Mouse (Mus musculus): ENCODE results near the gene Bcor. TPM values are rescaled to one million over a fixed set of nuclear protein-coding genes. Genes with fewer than 3 reads are reported as not detected.
A peak's percentile ranks its signal among the peaks of the same experiment; 100 is the strongest.

The Bcor gene
- total RNA-seq, 2 experiments from 2014 or later = 8.7 to 11.0 TPM

DNA sequence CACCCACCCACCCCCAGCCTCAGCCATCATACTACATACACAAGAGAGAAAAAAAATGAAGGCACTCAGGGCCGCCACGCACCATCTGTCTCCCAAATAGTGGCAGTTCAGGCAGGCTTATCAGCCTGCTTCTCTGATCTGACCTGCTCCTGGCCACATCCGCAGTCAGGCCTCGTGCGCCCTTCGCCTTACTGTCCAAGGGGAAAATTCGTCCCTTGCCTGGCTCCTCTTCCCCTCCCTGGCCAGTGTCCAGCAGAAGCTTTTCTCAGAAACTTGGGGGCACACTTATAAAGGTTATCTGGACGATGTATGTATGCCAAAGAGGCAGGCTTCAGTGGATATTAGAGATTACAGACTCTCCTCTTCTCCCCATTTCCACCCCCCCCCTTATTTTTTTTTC, 163.7 kb downstream of the Bcor start:
- no peak for ATAC-seq (replicated peaks; ENCODE audit: low FRiP score, poor library complexity, severe bottlenecking)

DNA sequence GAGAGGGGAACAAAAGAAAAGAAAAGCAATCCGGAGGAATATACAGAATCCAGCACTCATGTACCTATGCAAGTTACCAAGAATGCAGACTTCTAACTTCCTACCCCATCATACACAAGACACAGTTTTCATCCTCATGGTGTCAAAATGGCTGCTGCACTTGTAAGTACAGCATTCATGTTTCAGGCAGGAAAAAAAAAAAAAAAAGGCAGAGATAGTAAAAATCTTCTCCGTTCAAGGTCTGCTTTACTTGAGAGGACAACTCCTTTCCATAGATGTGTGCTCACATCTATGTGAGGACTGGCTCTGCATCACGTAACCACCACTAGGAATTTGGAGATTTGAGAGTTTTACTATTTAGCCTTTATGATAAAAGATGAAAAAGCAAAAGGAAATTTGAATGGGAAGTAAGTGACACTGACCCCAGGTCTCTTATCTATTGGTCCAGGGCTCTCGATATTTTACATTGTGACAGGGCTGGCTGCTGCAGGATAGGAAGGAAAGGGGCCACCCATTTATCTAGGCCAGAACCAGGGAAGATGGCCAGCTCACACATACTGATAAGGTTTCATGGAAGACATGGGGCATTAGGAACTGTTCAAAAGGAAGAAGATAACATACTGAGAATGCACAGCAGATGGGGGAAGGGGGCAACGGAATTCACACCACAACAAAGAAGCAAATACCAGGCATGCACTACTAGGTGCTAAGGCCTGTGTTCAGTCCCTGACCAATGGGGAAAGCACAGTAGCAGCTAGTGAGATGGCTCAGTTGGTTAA, 166.3 kb downstream of the Bcor start:
- 0 out of 2 replicates have a peak, but pooled peaks have one; percentile 54 for ATAC-seq (replicated peaks; ENCODE audit: low FRiP score, poor library complexity, severe bottlenecking)

DNA sequence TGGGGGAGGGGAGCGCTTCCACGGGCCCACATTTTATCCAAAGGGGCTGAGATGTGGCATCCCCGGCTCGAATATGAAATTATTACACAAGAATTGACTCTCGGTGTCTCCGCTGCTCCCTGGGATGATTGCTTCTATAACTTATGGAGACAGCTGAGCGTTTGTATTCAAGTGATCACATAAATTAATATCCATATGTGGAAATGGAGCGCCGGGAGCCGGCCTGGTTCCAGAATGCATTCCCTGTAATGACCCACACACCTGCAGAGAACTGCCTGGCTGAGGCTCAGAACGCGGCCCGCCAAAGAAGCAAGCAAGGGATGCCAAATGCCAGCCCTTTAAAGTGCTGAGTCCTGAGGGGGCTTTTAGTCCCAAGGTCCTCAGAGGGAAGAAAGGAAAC, 170.7 kb downstream of the Bcor start:
- no peak for ATAC-seq (replicated peaks; ENCODE audit: low FRiP score, poor library complexity, severe bottlenecking)

DNA sequence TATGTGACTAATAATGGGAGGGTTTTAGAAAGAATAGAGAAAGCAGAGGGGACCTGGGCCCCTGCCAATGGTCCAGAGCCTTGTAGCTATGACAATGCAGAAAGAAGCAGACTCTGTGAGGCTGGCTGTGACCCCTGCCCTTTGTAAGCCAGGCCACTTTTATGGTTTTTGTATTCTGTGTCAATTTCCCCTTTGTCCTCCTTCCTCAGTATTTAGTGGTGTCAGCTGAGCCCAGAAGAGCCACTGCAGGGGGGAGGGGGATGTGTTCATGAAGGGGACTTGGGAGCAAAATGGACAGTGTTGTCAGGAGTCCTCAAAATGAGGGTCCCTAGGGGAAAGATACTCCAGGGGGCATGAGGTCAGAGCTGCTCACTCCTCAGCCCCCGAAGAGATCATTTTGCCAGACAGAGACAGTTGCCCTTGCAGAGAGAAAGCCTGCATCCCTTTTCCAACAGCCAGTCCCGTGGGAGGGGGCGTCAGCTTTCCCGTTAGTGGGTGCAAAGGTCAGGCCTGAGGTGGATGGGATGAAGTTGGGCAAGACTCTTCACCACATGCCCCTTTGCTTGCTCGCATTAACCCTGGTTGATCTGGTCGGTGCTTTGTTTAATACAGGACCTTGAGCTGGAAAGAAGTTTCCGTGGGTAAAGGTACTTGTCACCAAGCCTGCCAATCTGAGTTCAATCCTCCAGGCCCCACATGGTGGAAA, 171.8 kb downstream of the Bcor start:
- ATAC-seq (replicated peaks; ENCODE audit: low FRiP score, poor library complexity, severe bottlenecking) = no peak

DNA sequence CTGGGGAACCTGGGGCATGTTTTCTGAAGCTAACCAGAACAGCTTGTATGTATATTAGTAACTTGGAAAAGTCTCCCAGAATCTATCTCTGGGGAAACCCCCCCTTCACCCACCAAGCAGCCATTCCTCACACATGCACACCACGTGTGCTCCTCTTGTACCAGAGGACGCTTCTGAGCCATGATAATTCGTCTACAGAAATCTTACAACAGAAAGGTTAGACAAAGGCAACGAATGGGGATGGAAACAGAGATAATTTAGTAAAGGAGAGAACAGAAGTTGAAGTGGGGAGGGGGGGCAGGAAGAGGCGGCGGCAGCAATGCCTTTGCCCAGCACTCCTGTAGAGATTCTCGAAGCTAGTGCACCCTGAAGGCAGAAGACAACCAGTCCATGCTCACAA, 172.6 kb downstream of the Bcor start:
- ATAC-seq (replicated peaks; ENCODE audit: low FRiP score, poor library complexity, severe bottlenecking) = no peak

Data from erythroblast, adult 5-6 weeks (primary cell).